Mouse (Mus musculus) stomach, embryonic 14.5 days (tissue): Measurements from ENCODE around the gene Rpl18a. TPM values are rescaled to one million over a fixed set of nuclear protein-coding genes. Genes with fewer than 3 reads are reported as not detected.

Experiments
- microRNA counts: library from miRNA; unstranded; fragments of <30 nt; microRNA quantifications from one replicate; lab custom pipeline; 2016
- microRNA-seq: library from miRNA; unstranded; fragments of <30 nt; microRNA quantifications from one replicate; pipeline ENCODE4, GENCODE M21; 2016
- polyA plus RNA-seq: library from polyadenylated mRNA; unstranded; fragments of >200 nt; fragmentation: Nextera tagmentation; extraction: Ambion mirVana; gene quantifications from 2 replicates; pipeline ENCODE4 v1.2.1, GENCODE M21; 2014

The Rpl18a gene
- polyA plus RNA-seq, 1 experiment from 2014 or later: 6,204 TPM

MicroRNAs within 50 kb of the gene (microRNA counts, 519-probe panel; counts per million panel counts)
- microRNA mmu-miR-1969 (lab: Ali Mortazavi, UCI): not detected

Small RNA genes within 50 kb of the gene (microRNA-seq; reads per million reads assigned to microRNA genes)
- gene Mir1969 (1.0 reads per million), gene Mir7067 (not detected)

Other genes starting within 250 kb of the Rpl18a start
- 67.7 and 70.8 TPM in 2 replicates for gene Pgpep1, start 237.0 kb downstream of the Rpl18a start, polyA plus RNA-seq
- gene Lsm4, start 224.2 kb downstream of the Rpl18a start, polyA plus RNA-seq: 234 and 244 TPM in 2 replicates
- gene Jund, start 198.5 kb downstream of the Rpl18a start, polyA plus RNA-seq: 78.9 and 105 TPM in 2 replicates
- gene Iqcn, start 194.0 kb downstream of the Rpl18a start, polyA plus RNA-seq: 0.06 and 0.10 TPM in 2 replicates
- 0.51 and 0.63 TPM in 2 replicates for gene Gm3336, start 178.9 kb downstream of the Rpl18a start, polyA plus RNA-seq
- gene Pde4c, start 173.7 kb downstream of the Rpl18a start, polyA plus RNA-seq: 0.29 and 0.32 TPM in 2 replicates
- gene Rab3a, start 142.7 kb downstream of the Rpl18a start, polyA plus RNA-seq: 27.0 and 28.7 TPM in 2 replicates
- gene Mpv17l2, start 136.5 kb downstream of the Rpl18a start, polyA plus RNA-seq: 42.8 and 43.1 TPM in 2 replicates
- gene Pik3r2, start 120.7 kb downstream of the Rpl18a start, polyA plus RNA-seq: 44.5 and 45.1 TPM in 2 replicates
- 10.7 and 13.2 TPM in 2 replicates for gene Mast3, start 92.4 kb downstream of the Rpl18a start, polyA plus RNA-seq
- 0.59 TPM in 1 of 2 replicates, not detected in the other for gene Il12rb1, start 89.0 kb downstream of the Rpl18a start, polyA plus RNA-seq
- 5.8 and 8.7 TPM in 2 replicates for gene Arrdc2, start 57.7 kb downstream of the Rpl18a start, polyA plus RNA-seq
- 1.6 and 2.1 TPM in 2 replicates for gene Kcnn1, start 34.2 kb downstream of the Rpl18a start, polyA plus RNA-seq
- 92.1 and 102 TPM in 2 replicates for gene Ccdc124, start 23.5 kb downstream of the Rpl18a start, polyA plus RNA-seq
- gene Slc5a5, start 4.7 kb downstream of the Rpl18a start, polyA plus RNA-seq: 4.2 and 4.8 TPM in 2 replicates
- gene Map1s, start 8.5 kb upstream of the Rpl18a start, polyA plus RNA-seq: 41.5 and 42.0 TPM in 2 replicates